Mouse (Mus musculus): ENCODE results near the gene Skp2. TPM values are rescaled to one million over a fixed set of nuclear protein-coding genes. Genes with fewer than 3 reads are reported as not detected.

The Skp2 gene
- polyA plus RNA-seq, 1 experiment from 2014 or later: 59.5 TPM

GRCm38 (mm10) chr15:9071556-9072544 is 83.4 kb downstream of the Skp2 start:
- peak overlapping the region; percentile 81 for H3K4me3 ChIP-seq (replicated peaks)
- peak; percentile 16 for ATAC-seq
- H3K27ac ChIP-seq: peak overlapping the region; percentile 97
- peak overlapping the region; percentile 87 for H3K9ac ChIP-seq
- H3K4me1 ChIP-seq (replicated peaks): peaks cover 15% of the 10 kb centered on the region
- H3K36me3 ChIP-seq: no peaks in the 10 kb centered on the region
- peak overlapping the region; percentile 70 for H3K4me2 ChIP-seq (replicated peaks)
- no peaks in the 10 kb centered on the region for H3K9me3 ChIP-seq
- under 1% methylated on average over 65 of the region's 66 CpGs for WGBS
- no peaks in the 10 kb centered on the region for H3K27me3 ChIP-seq (replicated peaks)

GRCm38 (mm10) chr15:9070912-9071555 is 84.2 kb downstream of the Skp2 start, which contains the start of gene Nadk2:
Gene Nadk2, plus strand, starts transcription at chr15:9071260.
- peak within 1 kb of the TSS; percentile 81 for H3K4me3 ChIP-seq (replicated peaks)
- 0% methylated on average over 49 of the region's 54 CpGs for WGBS
- peak within 1 kb of the TSS; percentile 70 for H3K4me2 ChIP-seq (replicated peaks)
- H3K9ac ChIP-seq: peak within 1 kb of the TSS; percentile 87
- peaks cover 15% of the 10 kb centered on the region for H3K4me1 ChIP-seq (replicated peaks)
- H3K36me3 ChIP-seq: no peaks in the 10 kb centered on the region
- H3K27ac ChIP-seq: peak within 1 kb of the TSS; percentile 97
- peak; percentile 97 for ATAC-seq
- no peaks in the 10 kb centered on the region for H3K27me3 ChIP-seq (replicated peaks)
- no peaks in the 10 kb centered on the region for H3K9me3 ChIP-seq

GRCm38 (mm10) chr15:9070353-9070752 is 84.9 kb downstream of the Skp2 start:
- no peaks in the 10 kb centered on the region for H3K36me3 ChIP-seq
- H3K4me3 ChIP-seq (replicated peaks): peak overlapping the region; percentile 81
- peak overlapping the region; percentile 89 for H3K27ac ChIP-seq
- H3K4me1 ChIP-seq (replicated peaks): peaks cover 11% of the 10 kb centered on the region
- H3K27me3 ChIP-seq (replicated peaks): no peaks in the 10 kb centered on the region
- H3K9ac ChIP-seq: peak overlapping the region; percentile 48
- peak overlapping the region; percentile 68 for H3K4me2 ChIP-seq (replicated peaks)
- peak; percentile 14 for ATAC-seq
- no peaks in the 10 kb centered on the region for H3K9me3 ChIP-seq
- WGBS: 0% methylated on average over 3 of the region's 3 CpGs

- 71% methylated on average over 4 of the region's 4 CpGs for WGBS
- H3K9me3 ChIP-seq: no peaks in the 10 kb centered on the region
- no peak for ATAC-seq
Measured at GRCm38 (mm10) chr15:9068881-9069280, 86.3 kb downstream of the Skp2 start.

More at GRCm38 (mm10) chr15:9068881-9069280, 86.3 kb downstream of the Skp2 start:
- Histone ChIP-seq H3K9ac (no peak overlapping the region), H3K4me3 (replicated peaks) (no peak overlapping the region), H3K27me3 (replicated peaks) (no peaks in the 10 kb centered on the region), H3K27ac (no peak overlapping the region), H3K4me2 (replicated peaks) (no peak overlapping the region), H3K4me1 (replicated peaks) (peaks cover 4% of the 10 kb centered on the region; the same call in 1 of the 2 replicates), H3K36me3 (no peaks in the 10 kb centered on the region)

Other genes starting within 250 kb of the Skp2 start
- gene Ranbp3l, start 187.5 kb downstream of the Skp2 start, polyA plus RNA-seq (2015; fragmentation: Nextera tagmentation; extraction: Ambion mirVana): 0.38 and 0.41 TPM in 2 replicates
- 49.0 and 50.4 TPM in 2 replicates for gene Nadk2, start 84.2 kb downstream of the Skp2 start, polyA plus RNA-seq (2015; fragmentation: Nextera tagmentation; extraction: Ambion mirVana)
- gene Lmbrd2, start 14.9 kb downstream of the Skp2 start, polyA plus RNA-seq (2015; fragmentation: Nextera tagmentation; extraction: Ambion mirVana): 3.4 and 3.9 TPM in 2 replicates
- gene Ugt3a1, start 121.5 kb upstream of the Skp2 start, polyA plus RNA-seq (2015; fragmentation: Nextera tagmentation; extraction: Ambion mirVana): not detected in 2 replicates
- not detected in 2 replicates for gene Ugt3a2, start 180.1 kb upstream of the Skp2 start, polyA plus RNA-seq (2015; fragmentation: Nextera tagmentation; extraction: Ambion mirVana)